Mouse (Mus musculus) erythroblast, embryonic 14.5 days (primary cell): ENCODE data around the gene Tbl1xr1.

Experiments
- GATA1 ChIP-seq: IDR thresholded peaks from 2 replicates; pipeline ENCODE4 v1.6.1; 2012; ENCODE audit warnings: low read length, inconsistent platforms, mixed read lengths
- TAL1 ChIP-seq: IDR thresholded peaks from 3 replicates; pipeline ENCODE4 v1.6.1; 2012; ENCODE audit warnings: low read length, inconsistent platforms, mixed read lengths

DNA sequence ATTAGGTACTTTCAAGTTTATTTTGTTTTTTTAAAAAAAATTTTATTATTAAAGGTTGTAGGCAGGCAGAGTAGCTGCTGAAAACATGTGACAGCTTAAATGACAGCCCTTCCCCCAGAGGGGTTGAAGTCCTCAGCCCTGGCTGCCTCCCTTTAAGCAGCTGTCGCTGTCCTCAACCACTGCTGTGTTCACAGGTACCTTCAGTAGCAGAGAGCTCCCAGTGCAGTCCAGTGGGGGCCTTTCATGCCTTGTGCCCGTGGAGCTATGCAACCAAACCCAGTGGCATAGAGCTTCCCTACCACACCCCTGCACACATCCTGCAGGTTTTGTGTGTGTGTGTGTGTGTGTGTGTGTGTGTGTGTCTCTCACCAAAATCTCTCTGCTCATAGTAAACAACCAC is 38.8 kb downstream of the Tbl1xr1 start:
- TF ChIP-seq TAL1 (no peak), GATA1 (no peak)
